Mouse (Mus musculus): ENCODE results near the gene Plscr2.

Plscr2 gene

DNA sequence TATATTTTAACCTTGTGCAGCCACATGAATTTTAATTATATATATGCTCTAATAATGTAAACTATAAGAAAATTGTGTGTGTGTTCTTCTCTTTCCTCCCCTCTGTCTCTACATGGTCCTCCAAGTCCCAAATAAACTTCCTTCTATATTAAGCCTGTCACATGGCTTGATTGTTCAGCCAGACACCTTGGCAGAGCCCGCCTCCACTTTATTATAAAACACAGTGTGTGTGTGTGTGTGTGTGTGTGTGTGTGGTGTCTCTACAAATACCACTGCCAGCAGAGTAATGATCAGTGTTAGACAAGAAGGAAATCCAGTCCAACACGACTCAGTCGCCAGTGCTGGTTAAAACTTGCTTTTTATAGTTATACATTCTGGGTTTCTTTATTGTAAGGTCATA is 62.3 kb downstream of the Plscr2 start:
- Histone ChIP-seq H3K9me3 (ENCODE audit: low read length) (no peaks in the 10 kb centered on the region), H3K4me1 (replicated peaks; ENCODE audit: low read depth, low read length) (no peaks in the 10 kb centered on the region), H3K36me3 (ENCODE audit: insufficient read depth, low read length) (no peaks in the 10 kb centered on the region), H3K27me3 (ENCODE audit: insufficient read depth, low read length) (no peaks in the 10 kb centered on the region), H3K4me3 (replicated peaks; ENCODE audit: low read length) (no peak overlapping the region)
- TF ChIP-seq POU5F1 (IDR thresholded peaks at IDR 0.05; ENCODE audit: borderline replicate concordance, low read length), result no peak
- TF ChIP-seq NANOG (IDR thresholded peaks at IDR 0.05; ENCODE audit: borderline replicate concordance, low read length), result no peak
- TF ChIP-seq CTCF (conservative IDR thresholded peaks at IDR 0.05; ENCODE audit: low read length), result no peak

- no peaks in the 10 kb centered on the region for H3K4me1 ChIP-seq (replicated peaks; ENCODE audit: low read depth, low read length)
- no peak overlapping the region for H3K4me3 ChIP-seq (replicated peaks; ENCODE audit: low read length)
These were observed 63.6 kb downstream of the Plscr2 start for GRCm38 (mm10) chr9:92338954-92339353.

More at GRCm38 (mm10) chr9:92338954-92339353, 63.6 kb downstream of the Plscr2 start:
- Histone ChIP-seq H3K36me3 (ENCODE audit: insufficient read depth, low read length) (no peaks in the 10 kb centered on the region), H3K27me3 (ENCODE audit: insufficient read depth, low read length) (no peaks in the 10 kb centered on the region), H3K9me3 (ENCODE audit: low read length) (no peaks in the 10 kb centered on the region)
- TF ChIP-seq CTCF (conservative IDR thresholded peaks at IDR 0.05; ENCODE audit: low read length) (no peak), POU5F1 (IDR thresholded peaks at IDR 0.05; ENCODE audit: borderline replicate concordance, low read length) (no peak), NANOG (IDR thresholded peaks at IDR 0.05; ENCODE audit: borderline replicate concordance, low read length) (no peak)

All from E14TG2a.4 (cell line).